Mouse (Mus musculus) heart, embryonic 12.5 days (tissue): ENCODE measurements around the gene Kcnip4. TPM values are rescaled to one million over a fixed set of nuclear protein-coding genes. Genes with fewer than 3 reads are reported as not detected.

Source experiments
- ATAC-seq: fragments of 200-750 bp; cut with Nextera tagmentation; 2 replicates; pipeline ENCODE4 v1.8.0; 2017; ENCODE audit warnings: moderate TSS enrichment, moderate library complexity; ENCODE audit not compliant: insufficient number of reproducible peaks, low FRiP score
- H3K27ac ChIP-seq: fragments of 300-500 bp; sonication (generic); 2 replicates; pipeline ENCODE4 v1.5.1; 2016; ENCODE audit warnings: mild to moderate bottlenecking, moderate library complexity; ENCODE audit not compliant: poor library complexity, severe bottlenecking
- H3K27me3 ChIP-seq: fragments of 300-500 bp; sonication (generic); replicated peaks from 2 replicates; pipeline ENCODE4 v1.6.1; 2016; ENCODE audit warnings: mild to moderate bottlenecking, moderate library complexity
- H3K36me3 ChIP-seq: fragments of 300-500 bp; sonication (generic); 2 replicates; pipeline ENCODE4 v1.6.1; 2016; ENCODE audit warnings: mild to moderate bottlenecking, moderate library complexity
- H3K4me1 ChIP-seq: fragments of 300-500 bp; sonication (generic); replicated peaks from 2 replicates; pipeline ENCODE4 v1.6.1; 2016; ENCODE audit warnings: mild to moderate bottlenecking
- H3K4me2 ChIP-seq: fragments of 300-500 bp; sonication (generic); 2 replicates; pipeline ENCODE4 v1.6.1; 2016; ENCODE audit warnings: mild to moderate bottlenecking, moderate library complexity
- H3K4me3 ChIP-seq: fragments of 300-500 bp; sonication (generic); 2 replicates; pipeline ENCODE4 v1.5.1; 2016; ENCODE audit warnings: mild to moderate bottlenecking
- H3K9ac ChIP-seq: fragments of 300-500 bp; sonication (generic); 2 replicates; pipeline ENCODE4 v1.6.1; 2016; ENCODE audit warnings: mild to moderate bottlenecking, moderate library complexity
- H3K9me3 ChIP-seq: fragments of 300-500 bp; sonication (generic); replicated peaks from 2 replicates; pipeline ENCODE4 v1.6.1; 2016; ENCODE audit warnings: mild to moderate bottlenecking, moderate library complexity
- WGBS: fragments of 180-500 bp; shearing (Covaris S2); methylation state at CpG from one replicate; pipeline ENCODE4 v1.1.7; 2016; 5-methylcytosine and 5-hydroxymethylcytosine counted together
- polyA plus RNA-seq: library from polyadenylated mRNA; unstranded; fragments of >200 nt; fragmentation: Nextera tagmentation; extraction: Ambion mirVana; gene quantifications from 2 replicates; pipeline ENCODE4 v1.2.1, GENCODE M21; 2016

Kcnip4 gene
- polyA plus RNA-seq, 1 experiment from 2014 or later: 0.80 TPM

DNA sequence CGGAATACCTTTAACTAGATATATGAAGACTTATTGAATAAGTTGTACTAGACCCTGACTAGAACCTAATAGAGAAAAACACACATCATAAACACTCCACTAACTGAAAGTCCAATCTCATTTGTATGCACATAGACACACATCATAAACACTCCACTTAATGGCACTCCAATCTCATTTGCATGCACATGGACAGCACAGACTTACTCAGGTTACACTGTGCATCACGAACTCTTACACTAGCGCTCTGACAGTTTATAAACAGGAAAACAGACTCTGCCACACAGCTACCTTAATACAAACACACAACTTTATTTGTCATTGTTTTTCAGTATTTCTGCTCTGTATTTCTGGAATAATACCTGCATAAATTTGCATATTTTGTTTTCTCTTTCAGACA, 168.3 kb downstream of the Kcnip4 start:
- no peak for ATAC-seq
- 67% methylated on average over 3 of the region's 3 CpGs for WGBS

DNA sequence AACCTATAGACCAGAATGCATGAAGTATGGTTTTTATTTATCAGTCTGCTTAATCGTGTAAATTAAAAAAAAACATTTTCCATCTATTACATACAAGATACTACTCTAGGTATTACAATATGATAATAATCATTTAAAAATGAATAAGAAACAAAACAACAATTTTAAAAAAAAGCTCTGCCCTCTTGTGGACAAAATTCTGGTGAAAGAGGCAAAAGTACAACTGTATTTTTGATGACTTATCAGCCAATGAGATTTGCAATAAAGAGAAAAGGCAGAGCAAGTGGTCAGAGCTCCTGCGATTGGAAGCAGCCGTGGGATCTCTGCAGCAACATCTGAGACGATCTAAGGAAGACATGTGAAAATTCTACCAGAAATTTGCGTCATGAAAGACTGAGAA, 172.6 kb downstream of the Kcnip4 start:
- Histone ChIP-seq H3K27me3 (no peaks in the 10 kb centered on the region), H3K9me3 (no peaks in the 10 kb centered on the region), H3K36me3 (no peaks in the 10 kb centered on the region), H3K27ac (no peak overlapping the region), H3K9ac (no peak overlapping the region), H3K4me3 (no peak overlapping the region), H3K4me1 (no peaks in the 10 kb centered on the region), H3K4me2 (no peak overlapping the region)
- ATAC-seq: no peak
- 78% methylated on average over 5 of the region's 5 CpGs for WGBS

More for the DNA sequence above, 168.3 kb downstream of the Kcnip4 start:
- Histone ChIP-seq H3K27me3 (no peaks in the 10 kb centered on the region), H3K27ac (no peak overlapping the region), H3K9me3 (no peaks in the 10 kb centered on the region), H3K4me3 (no peak overlapping the region), H3K4me1 (no peaks in the 10 kb centered on the region), H3K9ac (no peak overlapping the region), H3K4me2 (no peak overlapping the region), H3K36me3 (no peaks in the 10 kb centered on the region)

DNA sequence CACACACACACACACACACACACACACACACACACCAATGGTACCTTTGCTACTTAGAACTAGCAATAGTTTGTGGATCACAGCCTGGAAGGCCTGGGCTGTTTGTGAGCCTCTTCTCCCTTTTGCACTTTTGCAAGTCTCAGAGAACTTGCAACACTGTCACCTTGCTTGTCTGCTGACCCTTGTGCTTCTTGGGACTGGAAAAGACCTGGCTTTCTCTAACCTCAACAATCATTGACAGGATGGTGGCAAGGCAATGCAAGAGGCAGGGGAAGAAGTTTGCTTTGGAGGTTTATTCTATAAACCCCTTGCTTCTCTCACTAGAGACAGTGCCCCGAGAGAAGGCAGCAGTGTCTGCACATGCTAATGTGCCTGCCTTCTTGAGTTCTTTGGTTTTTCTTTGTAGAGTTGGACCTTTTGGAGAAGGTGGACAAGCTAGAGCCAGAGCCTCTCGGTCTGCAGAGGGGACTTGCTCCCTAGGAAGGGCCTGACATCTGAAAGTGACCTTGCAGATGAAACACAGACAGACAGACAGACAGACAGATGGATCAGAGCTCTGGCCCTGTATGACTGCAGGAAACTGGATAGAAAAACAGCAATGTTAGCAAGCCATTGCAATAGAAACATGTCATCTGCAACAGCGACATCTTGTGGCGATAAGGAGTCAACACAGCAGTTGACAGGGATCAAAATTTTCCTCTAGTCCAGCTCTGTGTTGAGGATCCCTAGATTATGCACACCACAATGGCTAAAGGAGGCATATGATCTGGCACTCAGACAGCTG, 174.4 kb downstream of the Kcnip4 start:
- no peak for ATAC-seq
- no peaks in the 10 kb centered on the region for H3K4me1 ChIP-seq

DNA sequence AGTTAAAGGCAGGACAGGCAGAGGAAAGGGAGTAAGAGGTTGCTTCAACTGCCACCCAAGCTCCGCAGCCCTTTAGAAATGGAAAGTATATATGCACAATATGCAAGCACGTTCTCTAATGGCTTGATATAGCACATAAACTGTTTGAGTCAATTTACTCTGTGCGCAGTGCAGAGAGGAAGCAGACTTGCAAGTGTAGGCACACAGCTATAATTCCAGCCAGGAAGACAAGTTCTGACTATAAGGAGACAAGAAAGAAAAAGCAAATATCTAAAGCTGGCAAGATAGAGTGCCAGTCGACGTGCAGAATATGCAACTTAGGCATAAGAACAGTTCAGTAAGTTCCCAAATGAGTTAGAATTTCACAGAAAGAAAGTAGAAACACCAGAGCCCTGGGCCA, 175.2 kb downstream of the Kcnip4 start:
- Histone ChIP-seq H3K4me2 (no peak overlapping the region), H3K4me1 (no peaks in the 10 kb centered on the region), H3K9me3 (no peaks in the 10 kb centered on the region), H3K9ac (no peak overlapping the region), H3K27me3 (no peaks in the 10 kb centered on the region), H3K27ac (no peak overlapping the region), H3K4me3 (no peak overlapping the region), H3K36me3 (no peaks in the 10 kb centered on the region)
- WGBS: 76% methylated on average over 5 of the region's 5 CpGs
- no peak for ATAC-seq

More for the DNA sequence above, 174.4 kb downstream of the Kcnip4 start:
- H3K4me3 ChIP-seq: no peak overlapping the region
- H3K9me3 ChIP-seq: no peaks in the 10 kb centered on the region
- no peak overlapping the region for H3K9ac ChIP-seq
- no peak overlapping the region for H3K4me2 ChIP-seq
- no peak overlapping the region for H3K27ac ChIP-seq
- no peaks in the 10 kb centered on the region for H3K27me3 ChIP-seq
- H3K36me3 ChIP-seq: no peaks in the 10 kb centered on the region
- WGBS: 23% methylated on average over 4 of the region's 4 CpGs

DNA sequence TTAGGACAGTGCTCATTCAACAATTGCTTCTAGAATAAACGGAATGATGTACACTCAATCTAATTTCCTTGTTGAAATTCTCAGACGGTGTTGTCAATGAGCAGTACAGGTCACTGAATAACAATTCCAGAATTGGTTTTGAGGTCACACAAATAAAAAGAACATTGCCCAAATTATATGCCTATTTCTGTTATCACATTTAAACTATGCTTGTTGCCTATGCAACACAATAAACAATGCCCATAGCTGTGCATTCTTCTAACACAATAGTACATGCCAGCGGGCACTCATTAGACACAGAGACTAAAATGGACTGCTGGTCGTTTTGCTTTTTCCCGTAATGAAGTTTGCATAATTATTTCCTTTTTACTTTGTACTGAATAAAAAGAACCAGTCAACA, 176.2 kb downstream of the Kcnip4 start:
- Histone ChIP-seq H3K4me3 (no peak overlapping the region), H3K4me2 (no peak overlapping the region), H3K4me1 (no peaks in the 10 kb centered on the region), H3K27me3 (no peaks in the 10 kb centered on the region), H3K9ac (no peak overlapping the region), H3K9me3 (no peaks in the 10 kb centered on the region), H3K27ac (no peak overlapping the region), H3K36me3 (no peaks in the 10 kb centered on the region)
- WGBS: 77% methylated on average over 5 of the region's 5 CpGs
- ATAC-seq: no peak

DNA sequence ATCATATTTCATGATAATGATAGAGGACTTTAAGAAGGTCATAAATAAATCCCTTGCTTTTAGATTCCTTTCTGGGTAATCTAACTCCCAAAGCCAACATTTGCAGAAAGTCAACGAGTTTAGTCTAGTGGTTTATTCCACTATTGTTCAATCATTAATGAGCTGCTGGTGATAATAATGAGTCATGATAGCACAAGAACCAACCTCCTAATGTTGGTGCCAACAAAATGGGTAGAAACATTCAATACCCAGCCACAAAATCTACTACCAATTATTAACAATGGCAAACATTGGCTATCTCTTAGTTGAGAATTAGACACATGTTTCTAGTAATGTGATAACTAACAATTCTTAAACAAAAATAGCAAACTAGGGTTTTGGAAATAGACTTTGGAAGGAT, 180.1 kb downstream of the Kcnip4 start:
- no peak overlapping the region for H3K4me3 ChIP-seq
- ATAC-seq: no peak
- H3K9me3 ChIP-seq: no peaks in the 10 kb centered on the region
- no peaks in the 10 kb centered on the region for H3K36me3 ChIP-seq
- H3K27ac ChIP-seq: no peak overlapping the region
- WGBS: 73% methylated on average over 1 of the region's 1 CpGs
- no peak overlapping the region for H3K4me2 ChIP-seq
- H3K4me1 ChIP-seq: no peaks in the 10 kb centered on the region
- no peaks in the 10 kb centered on the region for H3K27me3 ChIP-seq
- H3K9ac ChIP-seq: no peak overlapping the region

DNA sequence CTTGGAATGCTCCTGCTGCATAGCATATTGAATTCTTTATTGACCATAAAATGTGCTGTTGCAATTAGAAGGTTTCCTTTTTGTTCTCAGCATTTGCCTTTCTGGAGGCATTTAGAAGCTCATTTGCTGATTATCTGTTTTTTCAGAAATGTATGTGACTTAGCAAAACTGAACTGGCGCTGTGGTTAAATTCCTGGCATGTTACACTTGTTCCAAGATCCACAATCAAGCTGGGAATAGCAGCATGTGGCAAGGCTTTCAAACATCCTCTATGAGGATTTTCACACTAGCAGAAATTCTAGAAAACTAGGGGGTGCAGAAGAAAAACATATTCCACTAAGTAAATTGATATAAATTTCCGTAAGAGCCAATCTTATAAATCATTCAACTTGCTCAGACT, 187.5 kb downstream of the Kcnip4 start:
- H3K4me2 ChIP-seq: no peak overlapping the region
- no peak overlapping the region for H3K4me3 ChIP-seq
- no peak overlapping the region for H3K9ac ChIP-seq
- no peaks in the 10 kb centered on the region for H3K27me3 ChIP-seq
- WGBS: 58% methylated on average over 2 of the region's 2 CpGs
- ATAC-seq: no peak
- H3K27ac ChIP-seq: no peak overlapping the region
- H3K4me1 ChIP-seq: no peaks in the 10 kb centered on the region
- H3K9me3 ChIP-seq: no peaks in the 10 kb centered on the region
- no peaks in the 10 kb centered on the region for H3K36me3 ChIP-seq

DNA sequence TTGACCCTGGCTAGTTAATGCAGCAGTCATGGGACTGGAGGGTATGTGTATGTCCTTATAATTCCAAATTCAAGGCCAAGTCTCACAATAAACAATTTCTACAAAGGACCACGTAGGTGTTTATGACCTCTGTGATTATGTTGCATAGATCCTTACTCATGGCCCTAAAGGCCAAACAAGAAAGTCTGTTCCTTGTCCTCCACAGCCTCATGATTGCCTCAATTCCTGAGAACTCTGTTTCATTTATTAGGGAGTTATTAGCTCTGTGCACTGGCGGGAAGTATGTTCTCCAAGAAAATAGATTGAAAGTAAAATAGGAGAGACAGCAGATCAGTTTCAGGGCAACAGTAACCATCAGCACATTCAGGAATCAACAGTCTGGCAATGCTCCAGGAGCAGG, 191.6 kb downstream of the Kcnip4 start:
- H3K9me3 ChIP-seq: no peaks in the 10 kb centered on the region
- H3K4me2 ChIP-seq: no peak overlapping the region
- H3K4me3 ChIP-seq: no peak overlapping the region
- H3K36me3 ChIP-seq: no peaks in the 10 kb centered on the region
- 79% methylated on average over 2 of the region's 2 CpGs for WGBS
- no peaks in the 10 kb centered on the region for H3K27me3 ChIP-seq
- no peak overlapping the region for H3K9ac ChIP-seq
- no peaks in the 10 kb centered on the region for H3K4me1 ChIP-seq
- no peak for ATAC-seq
- H3K27ac ChIP-seq: no peak overlapping the region

DNA sequence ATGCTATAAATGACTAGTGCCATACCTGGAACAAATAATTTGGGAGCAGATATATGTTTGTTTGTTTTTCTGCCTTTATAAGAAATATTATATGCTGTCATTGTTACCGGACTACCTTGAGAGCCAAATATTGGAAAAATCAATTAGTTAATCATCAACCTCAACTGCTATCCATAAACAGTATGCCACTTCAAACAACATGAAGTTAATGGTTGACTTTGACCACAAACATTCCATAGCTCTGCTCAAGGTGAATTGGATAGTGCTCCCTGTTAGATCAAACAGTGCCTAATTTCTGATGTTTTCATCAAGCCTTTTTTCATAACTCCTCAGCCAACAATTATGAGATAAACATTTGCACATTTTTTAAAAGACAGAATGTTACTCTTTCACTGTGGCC, 195.7 kb downstream of the Kcnip4 start:
- Histone ChIP-seq H3K27me3 (no peaks in the 10 kb centered on the region), H3K9me3 (no peaks in the 10 kb centered on the region), H3K4me2 (no peak overlapping the region), H3K4me3 (no peak overlapping the region), H3K27ac (no peak overlapping the region), H3K36me3 (no peaks in the 10 kb centered on the region), H3K4me1 (no peaks in the 10 kb centered on the region), H3K9ac (no peak overlapping the region)
- 78% methylated on average over 1 of the region's 1 CpGs for WGBS
- no peak for ATAC-seq

DNA sequence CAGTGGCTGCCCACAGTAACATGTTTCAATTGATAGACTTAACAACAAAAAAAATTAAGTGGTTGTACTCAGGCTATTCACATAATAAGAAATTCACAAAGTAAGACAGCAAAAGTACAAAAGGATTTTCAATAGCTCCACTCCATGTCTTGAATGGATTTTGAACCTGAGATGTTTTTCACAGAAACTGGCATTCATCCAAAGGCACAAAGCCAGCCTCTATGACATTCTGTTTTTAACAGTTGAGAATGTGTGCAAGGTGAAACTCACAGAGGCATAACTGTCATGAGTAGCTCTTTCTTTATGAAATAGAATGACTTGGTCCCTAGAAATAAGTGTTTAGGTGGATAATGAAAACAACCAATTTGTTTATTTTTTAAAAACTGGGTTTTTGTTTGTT, 206.0 kb downstream of the Kcnip4 start:
- H3K4me2 ChIP-seq: no peak overlapping the region
- H3K4me3 ChIP-seq: no peak overlapping the region
- no peaks in the 10 kb centered on the region for H3K9me3 ChIP-seq
- no peaks in the 10 kb centered on the region for H3K4me1 ChIP-seq
- H3K36me3 ChIP-seq: no peaks in the 10 kb centered on the region
- no peaks in the 10 kb centered on the region for H3K27me3 ChIP-seq
- ATAC-seq: no peak
- H3K27ac ChIP-seq: no peak overlapping the region
- no peak overlapping the region for H3K9ac ChIP-seq

DNA sequence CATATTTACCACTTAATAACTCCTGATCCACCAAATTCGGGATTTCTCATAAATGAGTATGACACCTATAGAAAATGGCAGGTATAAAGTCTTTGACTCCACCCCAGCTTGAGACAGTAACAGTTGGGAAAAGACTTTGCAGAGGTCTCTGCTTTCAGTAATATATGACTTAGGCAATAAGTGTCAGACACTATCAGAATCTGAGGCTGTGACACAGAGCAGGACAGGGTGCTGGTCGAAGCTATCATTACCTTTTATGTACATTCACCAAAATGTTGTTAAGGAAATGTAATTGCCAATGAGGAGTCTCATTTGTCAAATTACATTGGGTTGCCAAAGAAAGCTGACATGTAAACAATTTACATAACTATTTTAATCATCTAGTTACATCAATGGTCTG, 206.8 kb downstream of the Kcnip4 start:
- Histone ChIP-seq H3K27me3 (no peaks in the 10 kb centered on the region), H3K27ac (no peak overlapping the region), H3K4me2 (no peak overlapping the region), H3K4me1 (no peaks in the 10 kb centered on the region), H3K36me3 (no peaks in the 10 kb centered on the region), H3K9ac (no peak overlapping the region), H3K4me3 (no peak overlapping the region), H3K9me3 (no peaks in the 10 kb centered on the region)
- WGBS: 73% methylated on average over 2 of the region's 2 CpGs
- ATAC-seq: no peak

DNA sequence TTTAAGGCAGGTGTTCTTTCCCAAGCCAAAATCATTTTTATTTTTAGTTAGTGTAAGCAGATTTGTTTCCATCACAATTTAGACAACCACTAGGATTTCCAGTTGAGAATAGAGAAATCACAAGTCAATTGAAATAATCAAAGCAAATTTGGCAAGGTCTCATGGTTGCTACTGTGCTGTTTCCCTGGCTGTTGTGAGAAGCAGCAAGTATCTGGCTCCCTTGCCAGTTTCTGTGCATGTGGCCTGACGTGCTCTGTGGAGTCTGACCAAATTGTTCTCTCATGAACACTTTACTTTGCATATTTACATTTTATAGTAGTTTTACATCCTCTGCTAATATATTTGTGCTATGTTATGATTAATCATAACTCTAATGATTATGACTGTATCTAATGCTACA, 217.9 kb downstream of the Kcnip4 start:
- Histone ChIP-seq H3K4me3 (no peak overlapping the region), H3K36me3 (no peaks in the 10 kb centered on the region), H3K4me2 (no peak overlapping the region), H3K4me1 (no peaks in the 10 kb centered on the region), H3K9ac (no peak overlapping the region), H3K27ac (no peak overlapping the region), H3K27me3 (no peaks in the 10 kb centered on the region), H3K9me3 (no peaks in the 10 kb centered on the region)
- WGBS: 76% methylated on average over 1 of the region's 1 CpGs
- ATAC-seq: no peak
